Comparison of ENCODE assay signal across 8 mouse cellular contexts in genomic region chr2:122117961-122118958, GRCm38 (mm10). TPM values are rescaled to one million over a fixed set of nuclear protein-coding genes. Genes with fewer than 3 reads are reported as not detected.
A peak's percentile ranks its signal among the peaks of the same experiment; 100 is the strongest.
DNase-seq lines count a peak whose midpoint lies in the region; ATAC-seq and TF ChIP-seq lines count a peak whose summit lies in the region.

TSS of gene Spg11 (minus strand) at chr2:122118386.

- peak within 1 kb of the TSS; percentile 66 for H3K4me2 ChIP-seq in hindbrain, embryonic 13.5 days

- no peaks in the 10 kb centered on the region for H3K27me3 ChIP-seq in Patski
- H3K27me3 ChIP-seq in hindbrain, embryonic 13.5 days = no peaks in the 10 kb centered on the region

- TF ChIP-seq CTCF in Patski (IDR thresholded peaks at IDR 0.05) = no peak

- H3K4me3 ChIP-seq in hindbrain, embryonic 13.5 days = peak within 1 kb of the TSS; percentile 84

- peaks cover 11% of the 10 kb centered on the region for H3K36me3 ChIP-seq in hindbrain, embryonic 13.5 days

- peak within 1 kb of the TSS; percentile 96 for H3K9ac ChIP-seq in hindbrain, embryonic 13.5 days

- no peaks in the 10 kb centered on the region for H3K9me3 ChIP-seq in hindbrain, embryonic 13.5 days

- in situ Hi-C loops in Patski (cut with MboI; ENCODE audit: low pct_unique_long_range_greater_than_20kb) = loop anchor here (5.0 kb wide), 1 partner anchor 34 kb away; no protein-coding TSS in a partner anchor

- 1% methylated on average over 47 of the region's 47 CpGs for WGBS in hindbrain, embryonic 13.5 days

- H3K27ac ChIP-seq in hindbrain, embryonic 13.5 days = peak within 1 kb of the TSS; percentile 98

- peaks cover 13% of the 10 kb centered on the region for H3K4me1 ChIP-seq in hindbrain, embryonic 13.5 days (replicated peaks)

- CTCF ChIA-PET in Patski (lab: Charles Lee) = interaction anchor here (0.9 kb wide), 1 partner anchor 42 kb away, joined by 3 read pairs; the partner anchor contains the start of gene Trim69

- POLR2A ChIA-PET in Patski (lab: Charles Lee) = interaction anchor here (1.2 kb wide), 1 partner anchor 30 kb away, joined by 10 read pairs; the partner anchor contains the start of gene B2m

- peak; percentile 95 for ATAC-seq in Patski
- ATAC-seq in hindbrain, embryonic 13.5 days (ENCODE audit: low FRiP score) = peak; percentile 100

- peak; percentile 71 for DNase-seq in Patski (ENCODE audit: low read depth, low spot score)
- peak; percentile 97 to 98 for DNase-seq in cerebellum, postnatal 14 days
- peak; percentile 95 for DNase-seq in frontal cortex, postnatal 14 days (ENCODE audit: low spot score in 2 of 2)
- DNase-seq in layer of hippocampus, postnatal 25 days (ENCODE audit: extremely low spot score in 1 of 2, low spot score in 1 of 2) = peak; percentile 92 to 95
- DNase-seq in lung, postnatal 25 days (ENCODE audit: low spot score) = peak; percentile 98
- peak; percentile 97 for DNase-seq in retina, embryonic 14.5 days (ENCODE audit: low spot score)
- DNase-seq in thymus, postnatal 4 days = peak; percentile 97

RNA-seq across cellular contexts. Expression of gene Spg11, which starts in this region (rescaled TPM):
- 17.0 TPM for polyA plus RNA-seq in Patski (2021)
- 8.3 and 8.9 TPM in 2 replicates for polyA plus RNA-seq in hindbrain, embryonic 13.5 days (2015; fragmentation: Nextera tagmentation; extraction: Ambion mirVana)
- 10 to 100 TPM; 15.4 to 17.1 TPM for total RNA-seq in layer of hippocampus, postnatal 25 days (2021)

Comparison
In these comparisons a context has a peak if more than half of its experiments do, and no peak if none do; other contexts are left out.
1. Peak in every context shown above with its lines: DNase-seq, ATAC-seq, H3K4me3 ChIP-seq and H3K27ac ChIP-seq.